Mouse (Mus musculus) liver, embryonic 12.5 days (tissue): ENCODE measurements around the gene Fbxl3. TPM values are rescaled to one million over a fixed set of nuclear protein-coding genes. Genes with fewer than 3 reads are reported as not detected.

ENCODE experiments used
- polyA plus RNA-seq: library from polyadenylated mRNA; unstranded; fragments of >200 nt; fragmentation: Nextera tagmentation; extraction: Ambion mirVana; gene quantifications from 2 replicates; pipeline ENCODE4 v1.2.1, GENCODE M21; 2016

The Fbxl3 gene
- polyA plus RNA-seq, 1 experiment from 2014 or later: 14.7 TPM

Other genes starting within 250 kb of the Fbxl3 start
- 2.3 and 2.4 TPM in 2 replicates for gene Kctd12, start 116.9 kb downstream of the Fbxl3 start, polyA plus RNA-seq
- gene Acod1, start 52.6 kb downstream of the Fbxl3 start, polyA plus RNA-seq: 0.10 and 0.12 TPM in 2 replicates
- 23.2 and 23.9 TPM in 2 replicates for gene Cln5, start 29.4 kb downstream of the Fbxl3 start, polyA plus RNA-seq
- gene Mycbp2, start 247.2 kb upstream of the Fbxl3 start, polyA plus RNA-seq: 11.2 and 11.5 TPM in 2 replicates